Mouse (Mus musculus) effector memory CD4-positive, alpha-beta T cell, adult 5 months (primary cell): ENCODE measurements around the gene Ndufb6. TPM values are rescaled to one million over a fixed set of nuclear protein-coding genes. Genes with fewer than 3 reads are reported as not detected.

ENCODE experiments used
- polyA plus RNA-seq: library from polyadenylated mRNA; unstranded; fragments of 100-300 nt; shearing (Covaris generic); gene quantifications from one replicate; pipeline ENCODE4 v1.2.1, GENCODE M21; 2017

Ndufb6 gene
- 70.0 TPM for polyA plus RNA-seq

GRCm38 (mm10) chr4:40279276-40279900 lies at the start of gene Ndufb6:
Gene Ndufb6, minus strand, starts transcription at chr4:40279421.

DNA sequence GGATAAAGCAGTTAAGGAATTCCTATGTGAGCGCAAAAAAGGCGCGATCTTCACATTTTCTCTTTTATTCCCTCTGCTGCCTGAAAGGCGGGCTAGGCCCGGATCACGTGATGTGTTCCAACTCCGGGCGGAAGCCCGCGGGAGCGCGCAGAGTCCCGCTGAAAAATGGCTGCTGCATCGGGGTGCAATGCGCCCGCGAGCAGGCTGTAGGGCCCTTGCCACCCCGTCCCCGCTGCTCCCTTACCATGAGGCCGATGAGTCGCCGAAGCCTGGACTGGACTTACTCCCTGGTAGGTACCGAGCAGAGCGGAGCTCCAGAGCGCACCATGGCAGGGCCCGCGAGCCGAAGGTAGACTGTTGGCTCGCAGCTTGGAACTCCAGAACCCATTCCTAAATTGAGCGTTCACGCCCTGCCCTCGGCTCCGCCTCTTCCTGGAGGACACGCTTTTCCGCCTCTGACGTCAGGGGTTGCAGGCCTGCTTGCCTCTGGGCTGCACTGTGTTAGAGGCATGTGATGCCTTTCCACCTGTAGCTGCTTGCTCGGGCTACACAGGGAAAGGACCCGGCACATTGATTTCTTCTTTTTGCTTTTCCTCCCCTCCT lies 9.7 kb downstream of the Ndufb6 start, which contains the start of the genes Smim27 and Topors:
Gene Smim27 (plus strand): TSS at position 150 of the 603 bp plus-strand sequence.
Gene Topors (minus strand): TSS at position 421 of the 603 bp plus-strand sequence.

GRCm38 (mm10) chr4:40239409-40240271 lies 39.6 kb downstream of the Ndufb6 start, which contains the start of gene Ddx58:
Gene Ddx58, minus strand, starts transcription at chr4:40239828.

Other genes starting within 250 kb of the Ndufb6 start
- 15.6 TPM for gene Aco1, start 136.3 kb downstream of the Ndufb6 start, polyA plus RNA-seq
- 77.4 TPM for gene Ddx58, start 39.6 kb downstream of the Ndufb6 start, polyA plus RNA-seq
- gene Smim27, start 9.8 kb downstream of the Ndufb6 start, polyA plus RNA-seq: 47.0 TPM
- gene Topors, start 9.6 kb downstream of the Ndufb6 start, polyA plus RNA-seq: 30.9 TPM
- not detected for gene Tmem215, start 192.8 kb upstream of the Ndufb6 start, polyA plus RNA-seq